Mouse (Mus musculus): ENCODE results near the gene Rs1. TPM values are rescaled to one million over a fixed set of nuclear protein-coding genes. Genes with fewer than 3 reads are reported as not detected.

The Rs1 gene
- polyA plus RNA-seq, 1 experiment, result not detected

GRCm38 (mm10) chrX:160782276-160782675, 14.5 kb downstream of the Rs1 start:
- no peaks in the 10 kb centered on the region for H3K4me1 ChIP-seq (ENCODE audit: control insufficient read depth, insufficient read depth, low read length)
- H3K27ac ChIP-seq (ENCODE audit: insufficient read depth, low read depth, low read length), result no peak overlapping the region
- H3K4me3 ChIP-seq (ENCODE audit: insufficient read depth, low read depth, low read length), result no peak overlapping the region
- TF ChIP-seq CTCF (IDR thresholded peaks at IDR 0.05; ENCODE audit: insufficient read depth, low read depth, low read length), result no peak
- no peak for TF ChIP-seq POLR2A (IDR thresholded peaks at IDR 0.05; ENCODE audit: insufficient read depth, low read depth, low read length)
- WGBS, result 66% methylated on average over 5 of the region's 5 CpGs

DNA sequence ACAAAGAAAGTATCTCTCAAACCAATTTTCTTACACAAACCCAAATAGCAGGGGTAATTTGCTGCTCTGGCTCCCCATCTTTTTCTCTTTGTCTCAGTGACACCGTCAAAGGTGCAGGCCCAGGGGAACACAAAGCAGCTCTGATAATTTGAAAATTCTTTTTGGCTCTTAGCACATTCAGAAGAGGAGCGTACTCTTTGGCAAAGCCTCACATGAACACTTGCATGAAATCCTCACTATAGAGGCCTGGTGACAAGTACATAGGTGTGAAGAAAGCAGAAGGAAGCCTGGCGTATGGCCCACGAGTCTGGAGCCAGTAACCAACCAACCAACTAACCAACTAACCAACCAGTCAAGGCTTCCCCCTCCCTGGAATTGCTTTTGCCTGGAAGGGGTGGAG, 27.1 kb downstream of the Rs1 start:
- WGBS, result 64% methylated on average over 4 of the region's 4 CpGs
- H3K27ac ChIP-seq (ENCODE audit: insufficient read depth, low read depth, low read length), result no peak overlapping the region
- no peaks in the 10 kb centered on the region for H3K4me1 ChIP-seq (ENCODE audit: control insufficient read depth, insufficient read depth, low read length)
- H3K4me3 ChIP-seq (ENCODE audit: insufficient read depth, low read depth, low read length), result no peak overlapping the region
- TF ChIP-seq CTCF (IDR thresholded peaks at IDR 0.05; ENCODE audit: insufficient read depth, low read depth, low read length) (no peak), POLR2A (IDR thresholded peaks at IDR 0.05; ENCODE audit: insufficient read depth, low read depth, low read length) (no peak)

GRCm38 (mm10) chrX:160804409-160805150, 36.8 kb downstream of the Rs1 start:
- Histone ChIP-seq H3K4me3 (ENCODE audit: insufficient read depth, low read depth, low read length) (no peak overlapping the region), H3K27ac (ENCODE audit: insufficient read depth, low read depth, low read length) (no peak overlapping the region), H3K4me1 (ENCODE audit: control insufficient read depth, insufficient read depth, low read length) (no peaks in the 10 kb centered on the region)
- TF ChIP-seq CTCF (IDR thresholded peaks at IDR 0.05; ENCODE audit: insufficient read depth, low read depth, low read length) (no peak), POLR2A (IDR thresholded peaks at IDR 0.05; ENCODE audit: insufficient read depth, low read depth, low read length) (no peak)
- WGBS, result 62% methylated on average over 4 of the region's 4 CpGs

GRCm38 (mm10) chrX:160808226-160808625, 40.4 kb downstream of the Rs1 start:
- 49% methylated on average over 7 of the region's 7 CpGs for WGBS
- H3K27ac ChIP-seq (ENCODE audit: insufficient read depth, low read depth, low read length), result no peak overlapping the region
- H3K4me3 ChIP-seq (ENCODE audit: insufficient read depth, low read depth, low read length), result no peak overlapping the region
- H3K4me1 ChIP-seq (ENCODE audit: control insufficient read depth, insufficient read depth, low read length), result no peaks in the 10 kb centered on the region
- TF ChIP-seq CTCF (IDR thresholded peaks at IDR 0.05; ENCODE audit: insufficient read depth, low read depth, low read length), result no peak
- TF ChIP-seq POLR2A (IDR thresholded peaks at IDR 0.05; ENCODE audit: insufficient read depth, low read depth, low read length), result no peak

Other genes starting within 250 kb of the Rs1 start
- not detected in 2 replicates for gene Ppef1, start 32.2 kb upstream of the Rs1 start, polyA plus RNA-seq (2012; ENCODE audit: insufficient read depth, insufficient read length, low replicate concordance, missing spikeins)
- gene Gja6, start 139.0 kb downstream of the Rs1 start, polyA plus RNA-seq (2012; ENCODE audit: insufficient read depth, insufficient read length, low replicate concordance, missing spikeins), result not detected in 2 replicates
- gene Cdkl5, start 226.7 kb downstream of the Rs1 start, polyA plus RNA-seq (2012; ENCODE audit: insufficient read depth, insufficient read length, low replicate concordance, missing spikeins), result not detected in 2 replicates

All from olfactory bulb, adult 2 months (tissue).